Mouse (Mus musculus) G1E (cell line): ENCODE measurements around the gene Dnah11.

Experiments used
- CTCF ChIP-seq: IDR thresholded peaks from 2 replicates; pipeline ENCODE4 v1.5.1; 2012; ENCODE audit warnings: low read depth, low read length, inconsistent platforms, mixed read lengths
- GATA1 ChIP-seq: IDR thresholded peaks from 2 replicates; pipeline ENCODE4 v1.6.1; 2012; ENCODE audit warnings: borderline replicate concordance, low read length, inconsistent platforms, mixed read lengths
- GATA2 ChIP-seq: IDR thresholded peaks from 2 replicates; pipeline ENCODE4 v1.6.1; 2012; ENCODE audit warnings: low read depth, low read length, inconsistent platforms, borderline replicate concordance
- TAL1 ChIP-seq: conservative IDR thresholded peaks from 2 replicates; pipeline ENCODE4 v1.6.1; 2012; ENCODE audit warnings: low read depth, low read length, inconsistent platforms, mixed read lengths

DNA sequence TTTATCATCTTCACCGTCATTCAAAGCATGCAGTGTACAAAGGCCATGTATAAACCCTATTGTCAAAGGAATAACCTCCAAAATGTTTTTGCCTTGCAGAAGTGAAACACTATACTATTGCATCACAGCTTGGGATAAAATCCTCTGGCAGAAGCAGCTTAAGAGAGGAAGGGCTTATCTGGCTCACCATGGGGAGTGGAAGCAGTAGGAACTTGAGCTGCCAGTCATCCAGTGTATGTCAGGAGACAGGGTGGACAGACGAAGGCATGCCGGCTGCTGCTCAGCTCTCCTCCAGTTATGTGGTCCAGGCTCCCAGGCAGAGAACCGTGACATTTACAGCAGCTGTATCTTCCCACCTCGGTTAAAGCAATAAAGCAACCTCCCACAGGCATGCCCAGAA, 366.7 kb downstream of the Dnah11 start:
- TF ChIP-seq CTCF (no peak), GATA1 (no peak), GATA2 (no peak), TAL1 (no peak)
